Mouse (Mus musculus): Measurements from ENCODE around the gene D930007J09Rik.

Gene D930007J09Rik

GRCm38 (mm10) chr13:32802259-32803081, at the start of gene D930007J09Rik:
Gene D930007J09Rik (minus strand): TSS chr13:32802849.
- peak; percentile 33 for DNase-seq (ENCODE audit: low spot score)

- no peak for DNase-seq (ENCODE audit: low spot score)
Observed at GRCm38 (mm10) chr13:32851967-32852366, 49.3 kb upstream of the D930007J09Rik start.

- DNase-seq (ENCODE audit: low spot score), result no peak
Observed at GRCm38 (mm10) chr13:32850668-32851404, 48.2 kb upstream of the D930007J09Rik start, which contains the start of gene Serpinb1a. Gene Serpinb1a (minus strand): TSS chr13:32851185.

- DNase-seq (ENCODE audit: low spot score), result no peak
Observed at GRCm38 (mm10) chr13:32850156-32850555, 47.5 kb upstream of the D930007J09Rik start.

GRCm38 (mm10) chr13:32849531-32850123, 47.0 kb upstream of the D930007J09Rik start:
- DNase-seq (ENCODE audit: low spot score), result no peak

GRCm38 (mm10) chr13:32849092-32849491, 46.4 kb upstream of the D930007J09Rik start:
- DNase-seq (ENCODE audit: low spot score), result no peak

- no peak for DNase-seq (ENCODE audit: low spot score)
Observed at GRCm38 (mm10) chr13:32846221-32846620, 43.6 kb upstream of the D930007J09Rik start.

GRCm38 (mm10) chr13:32841349-32841748, 38.7 kb upstream of the D930007J09Rik start:
- no peak for DNase-seq (ENCODE audit: low spot score)

- no peak for DNase-seq (ENCODE audit: low spot score)
Observed at GRCm38 (mm10) chr13:32839314-32839713, 36.7 kb upstream of the D930007J09Rik start.

- no peak for DNase-seq (ENCODE audit: low spot score)
Observed at GRCm38 (mm10) chr13:32834513-32834912, 31.9 kb upstream of the D930007J09Rik start.

GRCm38 (mm10) chr13:32833237-32833636, 30.6 kb upstream of the D930007J09Rik start:
- DNase-seq (ENCODE audit: low spot score), result peak; percentile 22

- DNase-seq (ENCODE audit: low spot score), result no peak
Observed at GRCm38 (mm10) chr13:32832776-32833175, 30.1 kb upstream of the D930007J09Rik start.

- DNase-seq (ENCODE audit: low spot score), result peak; percentile 22
Observed at GRCm38 (mm10) chr13:32831505-32832273, 29.0 kb upstream of the D930007J09Rik start.

GRCm38 (mm10) chr13:32828886-32829285, 26.2 kb upstream of the D930007J09Rik start:
- no peak for DNase-seq (ENCODE audit: low spot score)

GRCm38 (mm10) chr13:32827951-32828350, 25.3 kb upstream of the D930007J09Rik start:
- peak; percentile 47 for DNase-seq (ENCODE audit: low spot score)

- no peak for DNase-seq (ENCODE audit: low spot score)
Observed at GRCm38 (mm10) chr13:32827111-32827822, 24.6 kb upstream of the D930007J09Rik start.

GRCm38 (mm10) chr13:32825546-32825945, 22.9 kb upstream of the D930007J09Rik start:
- DNase-seq (ENCODE audit: low spot score), result no peak

- no peak for DNase-seq (ENCODE audit: low spot score)
Observed at GRCm38 (mm10) chr13:32824377-32825330, 22.0 kb upstream of the D930007J09Rik start.

- DNase-seq (ENCODE audit: low spot score), result no peak
Observed at GRCm38 (mm10) chr13:32823126-32823525, 20.5 kb upstream of the D930007J09Rik start.

GRCm38 (mm10) chr13:32821671-32822070, 19.0 kb upstream of the D930007J09Rik start:
- no peak for DNase-seq (ENCODE audit: low spot score)
